25 mouse cellular contexts compared by ENCODE assay signal in genomic region chr8:93180581-93181129, GRCm38 (mm10). TPM values are rescaled to one million over a fixed set of nuclear protein-coding genes. Genes with fewer than 3 reads are reported as not detected.
DNase-seq lines count a peak whose midpoint lies in the region; ATAC-seq and TF ChIP-seq lines count a peak whose summit lies in the region.
"Had no signal": no experiment of that assay in that cellular context is flagged by ENCODE, and none has a peak within 500 bp of the region (broad histone marks: within the 10 kb centered on the region; RNA-seq: fewer than 3 reads in every experiment).

No protein-coding gene starts in this region.

- H3K9me3 ChIP-seq in kidney, embryonic 14.5 days (ENCODE audit: control insufficient read depth, low read length) = no peaks in the 10 kb centered on the region
- no peaks in the 10 kb centered on the region for H3K9me3 ChIP-seq in stomach, embryonic 16.5 days (replicated peaks; ENCODE audit: control insufficient read depth, low read length)
- H3K9me3 ChIP-seq in stomach, postnatal 0 days (ENCODE audit: control insufficient read depth, low read length) = no peaks in the 10 kb centered on the region
- no peaks in the 10 kb centered on the region for H3K9me3 ChIP-seq in lung, embryonic 16.5 days (ENCODE audit: control insufficient read depth, low read length)
- H3K9me3 ChIP-seq in midbrain, embryonic 10.5 days (replicated peaks) = no peaks in the 10 kb centered on the region
- H3K9me3 ChIP-seq: embryonic facial prominence, embryonic 13.5 days; forebrain, embryonic 10.5 days; hindbrain, embryonic 15.5 days; neural tube, embryonic 12.5 days had no signal

- no peak overlapping the region for H3K9ac ChIP-seq in kidney, embryonic 14.5 days (ENCODE audit: low read depth, low read length)
- H3K9ac ChIP-seq in stomach, embryonic 16.5 days (ENCODE audit: low read length) = no peak overlapping the region
- H3K9ac ChIP-seq in stomach, postnatal 0 days (ENCODE audit: low read length) = no peak overlapping the region
- H3K9ac ChIP-seq in lung, embryonic 16.5 days (ENCODE audit: low read length) = no peak overlapping the region
- H3K9ac ChIP-seq: embryonic facial prominence, embryonic 13.5 days; hindbrain, embryonic 15.5 days; neural tube, embryonic 12.5 days had no signal

- no peaks in the 10 kb centered on the region for H3K36me3 ChIP-seq in kidney, embryonic 14.5 days (ENCODE audit: control insufficient read depth, insufficient read depth, low read length)
- H3K36me3 ChIP-seq in stomach, embryonic 16.5 days (ENCODE audit: control insufficient read depth, insufficient read depth, low read length) = no peaks in the 10 kb centered on the region
- no peaks in the 10 kb centered on the region for H3K36me3 ChIP-seq in stomach, postnatal 0 days (ENCODE audit: control insufficient read depth, insufficient read depth, low read length)
- no peaks in the 10 kb centered on the region for H3K36me3 ChIP-seq in lung, embryonic 16.5 days (ENCODE audit: control insufficient read depth, insufficient read depth, low read length)
- no peaks in the 10 kb centered on the region for H3K36me3 ChIP-seq in midbrain, embryonic 10.5 days
- H3K36me3 ChIP-seq: embryonic facial prominence, embryonic 13.5 days; forebrain, embryonic 10.5 days; hindbrain, embryonic 15.5 days; neural tube, embryonic 12.5 days had no signal

- no peaks in the 10 kb centered on the region for H3K27me3 ChIP-seq in kidney, embryonic 14.5 days (ENCODE audit: control insufficient read depth, insufficient read depth, low read length)
- no peaks in the 10 kb centered on the region for H3K27me3 ChIP-seq in stomach, embryonic 16.5 days (ENCODE audit: control insufficient read depth, insufficient read depth, low read length)
- H3K27me3 ChIP-seq in stomach, postnatal 0 days (ENCODE audit: control insufficient read depth, insufficient read depth, low read length) = no peaks in the 10 kb centered on the region
- no peaks in the 10 kb centered on the region for H3K27me3 ChIP-seq in lung, embryonic 16.5 days (ENCODE audit: control insufficient read depth, insufficient read depth, low read depth, low read length)
- no peaks in the 10 kb centered on the region for H3K27me3 ChIP-seq in midbrain, embryonic 10.5 days (ENCODE audit: low read depth, poor library complexity, severe bottlenecking)
- H3K27me3 ChIP-seq: embryonic facial prominence, embryonic 13.5 days; hindbrain, embryonic 15.5 days; neural tube, embryonic 12.5 days had no signal

- WGBS in kidney, embryonic 14.5 days = 40% methylated on average over 4 of the region's 4 CpGs
- 49% methylated on average over 4 of the region's 4 CpGs for WGBS in stomach, embryonic 16.5 days
- WGBS in stomach, postnatal 0 days = 51% methylated on average over 4 of the region's 4 CpGs
- WGBS in lung, embryonic 16.5 days = 47% methylated on average over 4 of the region's 4 CpGs
- WGBS in midbrain, embryonic 10.5 days = 85% methylated on average over 4 of the region's 4 CpGs

- intact Hi-C loops in left cerebral cortex, postnatal 25 days (cut with DNase I) = no loop called here

- ATAC-seq in kidney, embryonic 14.5 days (ENCODE audit: low FRiP score, low TSS enrichment) = 0 out of 2 replicates have a peak, but pooled peaks have one; percentile 35
- ATAC-seq in stomach, embryonic 16.5 days (ENCODE audit: insufficient read depth, low FRiP score) = peak; percentile 60; the same call in 1 of the 2 replicates
- ATAC-seq in stomach, postnatal 0 days (ENCODE audit: low FRiP score, low TSS enrichment) = no peak
- peak; percentile 90 for ATAC-seq in lung, embryonic 16.5 days (ENCODE audit: low read depth)

- no peak overlapping the region for H3K27ac ChIP-seq in kidney, embryonic 14.5 days (ENCODE audit: low read depth, low read length)
- H3K27ac ChIP-seq in stomach, embryonic 16.5 days (ENCODE audit: low read length) = no peak overlapping the region
- no peak overlapping the region for H3K27ac ChIP-seq in stomach, postnatal 0 days (replicated peaks)
- H3K27ac ChIP-seq in lung, embryonic 16.5 days (ENCODE audit: low read length) = no peak overlapping the region; the same call in 1 of the 2 replicates
- H3K27ac ChIP-seq in midbrain, embryonic 10.5 days (replicated peaks) = no peak overlapping the region
- H3K27ac ChIP-seq: embryonic facial prominence, embryonic 13.5 days; forebrain, embryonic 10.5 days; hindbrain, embryonic 15.5 days; neural tube, embryonic 12.5 days had no signal

- no peak overlapping the region for H3K4me2 ChIP-seq in kidney, embryonic 14.5 days (replicated peaks; ENCODE audit: low read depth, low read length)
- H3K4me2 ChIP-seq in stomach, embryonic 16.5 days (ENCODE audit: low read depth, low read length) = no peak overlapping the region
- no peak overlapping the region for H3K4me2 ChIP-seq in stomach, postnatal 0 days (replicated peaks; ENCODE audit: low read depth)
- no peak overlapping the region for H3K4me2 ChIP-seq in lung, embryonic 16.5 days (ENCODE audit: low read depth, low read length)
- H3K4me2 ChIP-seq: embryonic facial prominence, embryonic 13.5 days; hindbrain, embryonic 15.5 days; midbrain, embryonic 11.5 days; neural tube, embryonic 12.5 days had no signal

- H3K4me3 ChIP-seq in kidney, embryonic 14.5 days (ENCODE audit: low read length) = no peak overlapping the region
- H3K4me3 ChIP-seq in stomach, embryonic 16.5 days (replicated peaks; ENCODE audit: low read length) = no peak overlapping the region
- H3K4me3 ChIP-seq in stomach, postnatal 0 days (ENCODE audit: low read depth, low read length) = no peak overlapping the region
- no peak overlapping the region for H3K4me3 ChIP-seq in lung, embryonic 16.5 days (ENCODE audit: low read length)
- no peak overlapping the region for H3K4me3 ChIP-seq in midbrain, embryonic 10.5 days
- H3K4me3 ChIP-seq: embryonic facial prominence, embryonic 13.5 days; forebrain, embryonic 10.5 days; hindbrain, embryonic 15.5 days; neural tube, embryonic 12.5 days had no signal

- no peak for DNase-seq in kidney, adult 9 months
- no peak for DNase-seq in stomach, postnatal 0 days (ENCODE audit: low spot score)
- no peak for DNase-seq in frontal cortex, postnatal 25 days (ENCODE audit: low spot score in 2 of 2)
- DNase-seq in midbrain, embryonic 10.5 days (ENCODE audit: low spot score) = no peak
- DNase-seq in left cerebral cortex, postnatal 25 days (ENCODE audit: low spot score in 2 of 2) = no peak
- DNase-seq: adrenal gland, postnatal 14 days; cerebellum, adult 8-10 months; gastrocnemius, postnatal 25 days; kidney, adult 18-20 months; right cerebral cortex, postnatal 14 days; thymus, postnatal 25 days had no signal

- H3K4me1 ChIP-seq in kidney, embryonic 14.5 days (ENCODE audit: control insufficient read depth, insufficient read depth, low read length) = no peaks in the 10 kb centered on the region
- no peaks in the 10 kb centered on the region for H3K4me1 ChIP-seq in stomach, embryonic 16.5 days (ENCODE audit: control insufficient read depth, insufficient read depth, low read length)
- H3K4me1 ChIP-seq in stomach, postnatal 0 days (replicated peaks; ENCODE audit: control insufficient read depth, insufficient read depth) = no peaks in the 10 kb centered on the region
- H3K4me1 ChIP-seq in lung, embryonic 16.5 days (replicated peaks; ENCODE audit: control insufficient read depth, insufficient read depth, low read length) = peaks cover 5% of the 10 kb centered on the region; the same call in 1 of the 2 replicates
- peaks cover 7% of the 10 kb centered on the region; the same call in 1 of the 2 replicates for H3K4me1 ChIP-seq in midbrain, embryonic 10.5 days
- H3K4me1 ChIP-seq: embryonic facial prominence, embryonic 13.5 days; hindbrain, embryonic 15.5 days; neural tube, embryonic 12.5 days had no signal

- TF ChIP-seq EP300 in stomach, postnatal 0 days (optimal IDR thresholded peaks at IDR 0.05) = no peak

- no peak for TF ChIP-seq CTCF in stomach, postnatal 0 days (IDR thresholded peaks at IDR 0.05; ENCODE audit: low read depth)

RNA-seq across cellular contexts. Expression of gene Ces1d, which starts 17.0 kb away (rescaled TPM):
- 0.14 TPM in 1 of 2 replicates, not detected in the other for polyA plus RNA-seq in kidney, embryonic 14.5 days (2014; fragmentation: Nextera tagmentation; extraction: Ambion mirVana)
- 2.5 and 2.6 TPM in 2 replicates for polyA plus RNA-seq in stomach, embryonic 16.5 days (2015; fragmentation: Nextera tagmentation; extraction: Ambion mirVana)
- 0.68 and 1.1 TPM in 2 replicates for polyA plus RNA-seq in stomach, postnatal 0 days (2015; fragmentation: Nextera tagmentation; extraction: Ambion mirVana)
- polyA plus RNA-seq in lung, embryonic 16.5 days (2015; fragmentation: Nextera tagmentation; extraction: Ambion mirVana) = 89.8 and 109 TPM in 2 replicates
- 0.11 TPM in 1 of 2 replicates, not detected in the other for polyA plus RNA-seq in midbrain, embryonic 10.5 days (2016; fragmentation: Nextera tagmentation; extraction: Ambion mirVana)
- total RNA-seq in left cerebral cortex, postnatal 25 days (2021) = not detected
- total RNA-seq: common myeloid progenitor, adult 5-6 weeks; layer of hippocampus, postnatal 10 days; left cerebral cortex, postnatal 14 days; monocyte, adult 5-6 weeks had no signal
- polyA plus RNA-seq: C2C12; midbrain, embryonic 11.5 days; neural tube, embryonic 12.5 days had no signal

RNA-seq across cellular contexts. Expression of gene Ces1e, which starts 48.8 kb away (rescaled TPM):
- polyA plus RNA-seq in kidney, embryonic 14.5 days (2014; fragmentation: Nextera tagmentation; extraction: Ambion mirVana) = not detected in 2 replicates
- polyA plus RNA-seq in stomach, embryonic 16.5 days (2015; fragmentation: Nextera tagmentation; extraction: Ambion mirVana) = 1.3 and 2.0 TPM in 2 replicates
- polyA plus RNA-seq in stomach, postnatal 0 days (2015; fragmentation: Nextera tagmentation; extraction: Ambion mirVana) = 1.1 and 1.5 TPM in 2 replicates
- polyA plus RNA-seq in lung, embryonic 16.5 days (2015; fragmentation: Nextera tagmentation; extraction: Ambion mirVana) = 0.26 and 0.45 TPM in 2 replicates
- polyA plus RNA-seq in midbrain, embryonic 10.5 days (2016; fragmentation: Nextera tagmentation; extraction: Ambion mirVana) = not detected in 2 replicates
- not detected for total RNA-seq in left cerebral cortex, postnatal 25 days (2021)
- total RNA-seq: common myeloid progenitor, adult 5-6 weeks; layer of hippocampus, postnatal 10 days; left cerebral cortex, postnatal 14 days; monocyte, adult 5-6 weeks had no signal
- polyA plus RNA-seq: C2C12; embryonic facial prominence, embryonic 13.5 days; forebrain, embryonic 10.5 days; hindbrain, embryonic 15.5 days; midbrain, embryonic 11.5 days; neural tube, embryonic 12.5 days had no signal

RNA-seq across cellular contexts. Expression of gene Ces1c, which starts 49.6 kb away (rescaled TPM):
- polyA plus RNA-seq in kidney, embryonic 14.5 days (2014; fragmentation: Nextera tagmentation; extraction: Ambion mirVana) = not detected in 2 replicates
- 0.46 and 0.65 TPM in 2 replicates for polyA plus RNA-seq in stomach, embryonic 16.5 days (2015; fragmentation: Nextera tagmentation; extraction: Ambion mirVana)
- 0.24 and 0.25 TPM in 2 replicates for polyA plus RNA-seq in stomach, postnatal 0 days (2015; fragmentation: Nextera tagmentation; extraction: Ambion mirVana)
- polyA plus RNA-seq in lung, embryonic 16.5 days (2015; fragmentation: Nextera tagmentation; extraction: Ambion mirVana) = 0.67 TPM in 1 of 2 replicates, not detected in the other
- polyA plus RNA-seq in midbrain, embryonic 10.5 days (2016; fragmentation: Nextera tagmentation; extraction: Ambion mirVana) = not detected in 2 replicates
- total RNA-seq in left cerebral cortex, postnatal 25 days (2021) = not detected
- total RNA-seq: common myeloid progenitor, adult 5-6 weeks; gastrocnemius, postnatal 25 days; layer of hippocampus, postnatal 10 days; left cerebral cortex, postnatal 14 days had no signal
- polyA plus RNA-seq: C2C12; embryonic facial prominence, embryonic 13.5 days; forebrain, embryonic 10.5 days; heart, embryonic 16.5 days; hindbrain, embryonic 15.5 days; midbrain, embryonic 11.5 days; neural tube, embryonic 12.5 days had no signal

Comparison
In these comparisons a context has a peak if more than half of its experiments do, and no peak if none do; other contexts are left out.
1. RNA of gene Ces1d, which starts 17.0 kb away (polyA plus RNA-seq): 89.8 to 109 TPM in lung, embryonic 16.5 days; 2.5 to 2.6 TPM in stomach, embryonic 16.5 days, 0.68 to 1.1 TPM in stomach, postnatal 0 days, 0.14 TPM in kidney, embryonic 14.5 days and 0.11 TPM in midbrain, embryonic 10.5 days; every median in the first group is over 10 times any median in the second.